Mouse (Mus musculus) naive thymus-derived CD4-positive, alpha-beta T cell, adult 2 months (primary cell): ENCODE results near the gene Ugt2a1.
"Not testable (repeated sequence)": the region's sequence is repeated elsewhere in the genome, so short reads cannot be mapped to it uniquely, and the experiment has no call there.

Source experiments
- DNase-seq: peaks from one replicate; pipeline ENCODE4 v3.0.0-alpha.2; 2011; ENCODE audit warnings: low read depth

Gene Ugt2a1

GRCm38 (mm10) chr5:87490771-87491170 is at the start of gene Ugt2a1:
TSS of gene Ugt2a1 (minus strand) at chr5:87490871.
- no peak for DNase-seq

- DNase-seq: no peak
Measured at GRCm38 (mm10) chr5:87538111-87538510, 47.4 kb upstream of the Ugt2a1 start, which contains the start of gene Sult1b1. TSS of gene Sult1b1 (minus strand) at chr5:87538195.

- DNase-seq: no peak
Measured at GRCm38 (mm10) chr5:87535994-87536644, 45.4 kb upstream of the Ugt2a1 start.

GRCm38 (mm10) chr5:87532288-87532687 is 41.6 kb upstream of the Ugt2a1 start:
- no peak for DNase-seq

- not testable (repeated sequence) for DNase-seq
Measured at GRCm38 (mm10) chr5:87523561-87523960, 32.9 kb upstream of the Ugt2a1 start.

- DNase-seq: no peak
Measured at GRCm38 (mm10) chr5:87505776-87506458, 15.2 kb upstream of the Ugt2a1 start.

- no peak for DNase-seq
Measured at GRCm38 (mm10) chr5:87502687-87503086, 12.0 kb upstream of the Ugt2a1 start.

GRCm38 (mm10) chr5:87499341-87499740 is 8.7 kb upstream of the Ugt2a1 start:
- DNase-seq: no peak

GRCm38 (mm10) chr5:87498936-87499335 is 8.3 kb upstream of the Ugt2a1 start:
- DNase-seq: no peak

- not testable (repeated sequence) for DNase-seq
Measured at GRCm38 (mm10) chr5:87486706-87487105, 4.0 kb downstream of the Ugt2a1 start, which contains the start of gene Gm43638. TSS of gene Gm43638 (minus strand) at chr5:87486806.

- DNase-seq: no peak
Measured at GRCm38 (mm10) chr5:87482160-87482559, 8.5 kb downstream of the Ugt2a1 start, which contains the start of gene Ugt2a2. TSS of gene Ugt2a2 (minus strand) at chr5:87482260.

- no peak for DNase-seq
Measured at GRCm38 (mm10) chr5:87458810-87459209, 31.9 kb downstream of the Ugt2a1 start.

- DNase-seq: no peak
Measured at GRCm38 (mm10) chr5:87457701-87458100, 33.0 kb downstream of the Ugt2a1 start.

- no peak for DNase-seq
Measured at GRCm38 (mm10) chr5:87456216-87456850, 34.3 kb downstream of the Ugt2a1 start.

GRCm38 (mm10) chr5:87455519-87455918 is 35.2 kb downstream of the Ugt2a1 start:
- no peak for DNase-seq

- DNase-seq: not testable (repeated sequence)
Measured at GRCm38 (mm10) chr5:87452514-87452913, 38.2 kb downstream of the Ugt2a1 start.

GRCm38 (mm10) chr5:87436264-87436663 is 54.4 kb downstream of the Ugt2a1 start:
- DNase-seq: no peak

GRCm38 (mm10) chr5:87425676-87426075 is 65.0 kb downstream of the Ugt2a1 start:
- no peak for DNase-seq

- DNase-seq: not testable (repeated sequence)
Measured at GRCm38 (mm10) chr5:87424041-87424440, 66.6 kb downstream of the Ugt2a1 start, which contains the start of gene Ugt2b38. TSS of gene Ugt2b38 (minus strand) at chr5:87424203.
